Mouse (Mus musculus) CH12.LX (cell line): ENCODE results near the gene Yae1d1. TPM values are rescaled to one million over a fixed set of nuclear protein-coding genes. Genes with fewer than 3 reads are reported as not detected.
"Not testable (repeated sequence)": the region's sequence is repeated elsewhere in the genome, so short reads cannot be mapped to it uniquely, and the experiment has no call there.

ENCODE experiments used
- DNase-seq: peaks from one replicate; pipeline ENCODE4 v3.0.0-alpha.2; 2013; ENCODE audit errors: extremely low read depth
- H3K27ac ChIP-seq: 2 replicates; pipeline ENCODE4 v1.5.1; 2012; ENCODE audit warnings: low read depth, mild to moderate bottlenecking, control low read depth, moderate library complexity; ENCODE audit not compliant: insufficient read depth
- H3K27me3 ChIP-seq: replicated peaks from 2 replicates; pipeline ENCODE3; 2012; ENCODE audit warnings: inconsistent platforms
- H3K36me3 ChIP-seq, 2 experiments: replicated peaks in 1 of 2; 2 replicates each; pipeline versions ENCODE3 to v1.6.1; 2012; ENCODE audit warnings: inconsistent platforms in 1 of 2, low read length in 1 of 2, mild to moderate bottlenecking in 1 of 2, mixed read lengths in 1 of 2, moderate library complexity in 1 of 2; ENCODE audit not compliant: control insufficient read depth in 1 of 2, insufficient read depth in 1 of 2
- H3K4me1 ChIP-seq, 2 experiments: 2 replicates each; pipeline ENCODE4 v1.6.1; 2012; ENCODE audit warnings: inconsistent platforms in 1 of 2, moderate library complexity in 1 of 2; ENCODE audit not compliant: insufficient read depth in 2 of 2, control insufficient read depth in 1 of 2
- H3K4me2 ChIP-seq: 2 replicates; pipeline ENCODE4 v1.6.1; 2012; ENCODE audit warnings: low read depth, mild to moderate bottlenecking, control low read depth; ENCODE audit not compliant: poor library complexity, insufficient read depth, severe bottlenecking
- H3K4me3 ChIP-seq, 3 experiments: fragments of 150-350 bp in 1 of 3; sonication (generic) in 1 of 3; replicated peaks in 1 of 3; 2 replicates each; pipeline versions ENCODE3 to v1.5.1; 2011 to 2012; ENCODE audit warnings: low read depth in 2 of 3, low read length in 2 of 3, mild to moderate bottlenecking in 2 of 3, moderate library complexity in 2 of 3, control low read depth in 1 of 3, improper control_type of control experiment in 1 of 3, inconsistent platforms in 1 of 3, mixed read lengths in 1 of 3; ENCODE audit not compliant: poor library complexity in 1 of 3
- H3K79me2 ChIP-seq: replicated peaks from 2 replicates; pipeline ENCODE4 v1.6.1; 2012; ENCODE audit warnings: mild to moderate bottlenecking, moderate library complexity; ENCODE audit not compliant: control insufficient read depth, poor library complexity, insufficient read depth, severe bottlenecking; ENCODE audit errors: extremely low read depth
- H3K9ac ChIP-seq: 2 replicates; pipeline ENCODE4 v1.6.1; 2012; ENCODE audit warnings: low read depth, mild to moderate bottlenecking, control low read depth, moderate library complexity; ENCODE audit not compliant: insufficient read depth
- H3K9me3 ChIP-seq: replicated peaks from 2 replicates; pipeline ENCODE3; 2012; ENCODE audit warnings: low read length, inconsistent platforms, mixed read lengths
- BHLHE40 ChIP-seq: IDR thresholded peaks from 2 replicates; pipeline ENCODE4 v1.6.1; 2011; ENCODE audit warnings: mild to moderate bottlenecking, low read depth, low read length, improper control_type of control experiment
- CTCF ChIP-seq, 2 experiments: IDR thresholded peaks in 1 of 2; conservative IDR thresholded peaks in 1 of 2; 2 replicates each; pipeline ENCODE4 v1.5.1; 2011 to 2012; ENCODE audit warnings: low read depth in 2 of 2, low read length in 2 of 2, improper control_type of control experiment in 1 of 2, inconsistent platforms in 1 of 2, mild to moderate bottlenecking in 1 of 2, moderate library complexity in 1 of 2
- E2F4 ChIP-seq: IDR thresholded peaks from 2 replicates; pipeline ENCODE4 v1.6.1; 2011; ENCODE audit warnings: low read depth, low read length, improper control_type of control experiment; ENCODE audit not compliant: insufficient replicate concordance
- ELF1 ChIP-seq: IDR thresholded peaks from 2 replicates; pipeline ENCODE4 v1.6.1; 2014; ENCODE audit warnings: low read depth, mild to moderate bottlenecking, inconsistent platforms, low read length, improper control_type of control experiment
- EP300 ChIP-seq: IDR thresholded peaks from 2 replicates; pipeline ENCODE4 v1.6.1; 2011; ENCODE audit warnings: low read length, improper control_type of control experiment
- IRF4 ChIP-seq: IDR thresholded peaks from 2 replicates; pipeline ENCODE4 v1.6.1; 2014; ENCODE audit warnings: low read depth, mild to moderate bottlenecking, inconsistent platforms, low read length, improper control_type of control experiment
- JUN ChIP-seq: IDR thresholded peaks from 2 replicates; pipeline ENCODE4 v1.6.1; 2011; ENCODE audit warnings: low read depth, mild to moderate bottlenecking, low read length, improper control_type of control experiment, moderate library complexity; ENCODE audit not compliant: insufficient read depth
- JUND ChIP-seq: conservative IDR thresholded peaks from 2 replicates; pipeline ENCODE4 v1.6.1; 2011; ENCODE audit warnings: low read depth, low read length, improper control_type of control experiment
- MAFK ChIP-seq: IDR thresholded peaks from 2 replicates; pipeline ENCODE4 v1.6.1; 2011; ENCODE audit warnings: low read length, improper control_type of control experiment; ENCODE audit not compliant: insufficient replicate concordance
- MAX ChIP-seq: IDR thresholded peaks from 2 replicates; pipeline ENCODE4 v1.6.1; 2011; ENCODE audit warnings: low read length, improper control_type of control experiment
- MXI1 ChIP-seq: IDR thresholded peaks from 2 replicates; pipeline ENCODE4 v1.6.1; 2011; ENCODE audit warnings: mild to moderate bottlenecking, low read depth, low read length, improper control_type of control experiment
- MYC ChIP-seq: IDR thresholded peaks from 2 replicates; pipeline ENCODE4 v1.6.1; 2011; ENCODE audit warnings: low read depth, mild to moderate bottlenecking, improper control_type of control experiment, low read length
- NELFE ChIP-seq: IDR thresholded peaks from 2 replicates; pipeline ENCODE4 v1.6.1; 2011; ENCODE audit warnings: low read depth, low read length, improper control_type of control experiment
- NRF1 ChIP-seq: IDR thresholded peaks from 2 replicates; pipeline ENCODE4 v1.6.1; 2014; ENCODE audit warnings: low read depth, mild to moderate bottlenecking, inconsistent platforms, low read length, improper control_type of control experiment, moderate library complexity
- PAX5 ChIP-seq: IDR thresholded peaks from 2 replicates; pipeline ENCODE4 v1.6.1; 2012; ENCODE audit warnings: low read length, inconsistent platforms, mixed read lengths
- RAD21 ChIP-seq: IDR thresholded peaks from 2 replicates; pipeline ENCODE4 v1.6.1; 2011; ENCODE audit warnings: low read depth, mild to moderate bottlenecking, low read length, improper control_type of control experiment, moderate library complexity
- SMC3 ChIP-seq: IDR thresholded peaks from 2 replicates; pipeline ENCODE4 v1.6.1; 2011; ENCODE audit warnings: low read depth, low read length, improper control_type of control experiment
- TBP ChIP-seq: conservative IDR thresholded peaks from 2 replicates; pipeline ENCODE4 v1.6.1; 2011; ENCODE audit warnings: low read depth, low read length, improper control_type of control experiment
- TCF12 ChIP-seq: IDR thresholded peaks from 2 replicates; pipeline ENCODE4 v1.6.1; 2014; ENCODE audit warnings: low read depth, mild to moderate bottlenecking, inconsistent platforms, low read length, improper control_type of control experiment
- USF2 ChIP-seq: conservative IDR thresholded peaks from 2 replicates; pipeline ENCODE4 v1.6.1; 2011; ENCODE audit warnings: low read depth, low read length, improper control_type of control experiment
- ZC3H11A ChIP-seq: IDR thresholded peaks from 2 replicates; pipeline ENCODE4 v1.6.1; 2012; ENCODE audit warnings: low read depth, mild to moderate bottlenecking, inconsistent platforms, low read length, improper control_type of control experiment
- ZNF384 ChIP-seq: IDR thresholded peaks from 2 replicates; pipeline ENCODE4 v1.6.1; 2012; ENCODE audit warnings: low read depth, low read length, improper control_type of control experiment, inconsistent platforms
- dilution Hi-C: fragments of 300-500 bp; cut with MboI; formaldehyde crosslinking; loops from 2 replicates; pipeline ENCODE4 v1.14.3; 2020; ENCODE audit warnings: low sequenced_read_pairs; ENCODE audit not compliant: extremely low pct_unique_long_range_greater_than_20kb, extremely low pct_ligation_motif_present
- in situ Hi-C: fragments of 300-500 bp; cut with MboI; formaldehyde crosslinking; loops from 3 replicates; pipeline ENCODE4 v1.14.3; 2019; ENCODE audit warnings: low sequenced_read_pairs, low pct_ligation_motif_present, low pct_unique_long_range_greater_than_20kb, mixed read lengths
- polyA plus RNA-seq: library from polyadenylated mRNA; unstranded; fragments of >175 nt; gene quantifications from 2 replicates; pipeline ENCODE4 v1.2.1, GENCODE M21; 2012; ENCODE audit warnings: low read depth; ENCODE audit not compliant: insufficient read length
- total RNA-seq, 2 experiments: library from RNA; depleted of rRNA; stranded (reverse); fragments of 300-350 nt in 1 of 2; fragments of >200 nt in 1 of 2; gene quantifications; 2 replicates each; pipeline ENCODE4 v1.2.3; 2012 to 2014

Gene Yae1d1
- total and polyA plus RNA-seq, 3 experiments, result 18.7 to 54.3 (median 26.0) TPM

DNA sequence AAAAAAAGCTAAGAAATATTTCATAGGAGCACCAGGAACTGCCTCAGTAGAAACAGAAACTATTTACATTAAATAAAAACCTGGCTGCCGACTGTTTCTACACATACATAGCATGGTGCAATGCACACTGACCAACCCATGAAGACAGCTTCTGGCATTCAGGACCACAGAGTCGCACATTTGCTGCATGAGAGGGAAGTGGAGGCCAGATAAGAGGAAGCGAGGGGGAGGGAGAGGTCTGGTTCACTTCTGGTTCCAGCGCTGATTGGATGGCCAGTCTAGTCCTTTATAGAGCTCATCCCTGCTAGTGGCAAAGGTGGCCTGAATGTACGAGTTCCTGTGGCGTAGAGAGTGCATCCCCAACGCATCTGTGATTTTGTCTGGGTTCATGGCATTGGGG, 32.5 kb downstream of the Yae1d1 start:
- dilution Hi-C loops, result no loop called here

DNA sequence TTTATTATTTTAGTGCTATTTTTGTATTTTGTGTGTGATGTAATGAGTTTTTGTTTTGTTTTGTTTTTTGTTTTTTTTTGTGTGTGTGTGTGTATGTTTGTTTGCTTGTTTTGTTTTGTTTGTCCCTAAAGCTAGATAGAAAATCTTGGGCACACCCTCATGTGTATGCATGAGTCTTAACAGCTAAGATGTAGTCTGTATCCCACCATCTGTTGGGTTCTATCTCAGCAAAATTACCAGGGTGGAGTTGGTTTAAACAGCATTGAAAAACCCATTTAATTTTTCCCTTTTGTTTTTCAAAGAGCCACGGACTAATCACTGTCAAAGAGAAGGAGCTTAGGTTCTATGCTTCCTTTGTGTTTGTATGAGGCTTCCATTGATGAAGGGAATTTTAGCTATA, 38.9 kb downstream of the Yae1d1 start:
- Histone ChIP-seq H3K79me2 (no peaks in the 10 kb centered on the region), H3K9me3 (no peaks in the 10 kb centered on the region)
- TF ChIP-seq TBP, result no peak
- TF ChIP-seq TCF12, result no peak
- no peak for TF ChIP-seq MYC
- no peak for TF ChIP-seq RAD21
- TF ChIP-seq EP300, result no peak
- TF ChIP-seq E2F4, result no peak
- TF ChIP-seq JUND, result no peak
- no peak for TF ChIP-seq ZNF384
- TF ChIP-seq MAFK, result no peak
- TF ChIP-seq, all 38 proteins: peak for 0
- no peak for DNase-seq
- H3K27ac ChIP-seq, result no peak overlapping the region
- in situ Hi-C loops (no loop called here), dilution Hi-C loops (no loop called here)
- no peak overlapping the region for H3K4me2 ChIP-seq
- H3K36me3 ChIP-seq, result no peaks in the 10 kb centered on the region
- no peak overlapping the region for H3K4me3 ChIP-seq
- no peaks in the 10 kb centered on the region for H3K4me1 ChIP-seq
- no peaks in the 10 kb centered on the region for H3K27me3 ChIP-seq
- no peak overlapping the region for H3K9ac ChIP-seq

More for the DNA sequence above, 32.5 kb downstream of the Yae1d1 start:
- in situ Hi-C loops, result no loop called here
- Histone ChIP-seq H3K27me3 (no peaks in the 10 kb centered on the region), H3K9ac (no peak overlapping the region), H3K4me3 (no peak overlapping the region), H3K9me3 (no peaks in the 10 kb centered on the region), H3K27ac (no peak overlapping the region), H3K36me3 (no peaks in the 10 kb centered on the region), H3K4me1 (peaks cover 0 to 7% of the 10 kb centered on the region in 2 experiments; a peak in 2 of 4 replicates), H3K79me2 (no peaks in the 10 kb centered on the region), H3K4me2 (peak overlapping the region; percentile 15; the same call in 1 of the 2 replicates)
- no peak for DNase-seq
- TF ChIP-seq SMC3 (no peak), ELF1 (no peak), NELFE (no peak), USF2 (no peak), MAX (no peak), EP300 (no peak), NRF1 (no peak), MYC (no peak), ZNF384 (no peak), JUN (no peak), PAX5 (no peak), IRF4 (no peak), E2F4 (no peak), JUND (no peak), ZC3H11A (no peak), CTCF (conservative IDR thresholded peaks at IDR 0.05 in 1 of 2, IDR thresholded peaks at IDR 0.05 in 1 of 2; ENCODE audit: low read depth in 2 of 2, low read length in 2 of 2) (no peak), BHLHE40 (no peak), MXI1 (no peak)

DNA sequence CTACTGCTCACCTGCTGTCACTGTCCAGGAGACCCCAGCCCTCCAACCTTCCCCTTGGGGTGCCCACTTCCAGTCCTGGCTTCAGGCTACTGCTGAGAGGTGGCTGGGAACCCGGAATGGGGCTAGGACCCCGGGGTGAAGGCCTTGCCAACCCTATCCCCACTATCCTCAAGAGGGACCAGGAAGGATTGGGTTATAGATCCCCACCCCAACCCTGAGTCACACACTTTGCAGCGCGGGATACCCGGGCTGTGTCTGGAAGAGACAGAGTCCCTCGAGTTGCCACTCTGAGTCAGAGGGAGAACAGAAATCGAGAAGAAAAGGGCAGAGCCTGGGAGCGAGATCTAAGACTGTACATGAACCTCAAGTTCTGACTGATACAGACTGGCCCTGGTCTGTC, 42.6 kb downstream of the Yae1d1 start:
- H3K27me3 ChIP-seq, H3K4me3 ChIP-seq, dilution Hi-C loops, H3K4me2 ChIP-seq, DNase-seq, H3K9ac ChIP-seq, in situ Hi-C loops, H3K36me3 ChIP-seq, H3K9me3 ChIP-seq, H3K79me2 ChIP-seq, H3K27ac ChIP-seq: not testable (repeated sequence)
- peaks cover 4 to 18% of the 10 kb centered on the region in 2 experiments; a peak in 2 of 4 replicates for H3K4me1 ChIP-seq
